Mouse (Mus musculus) embryonic facial prominence, embryonic 10.5 days (tissue): ENCODE data around the gene Dnaja3. TPM values are rescaled to one million over a fixed set of nuclear protein-coding genes. Genes with fewer than 3 reads are reported as not detected.
A peak's percentile ranks its signal among the peaks of the same experiment; 100 is the strongest.
"Not testable (repeated sequence)": the region's sequence is repeated elsewhere in the genome, so short reads cannot be mapped to it uniquely, and the experiment has no call there.

Source experiments
- DNase-seq: peaks from one replicate; pipeline ENCODE4 v3.0.0-alpha.2; 2017; ENCODE audit warnings: low spot score
- H3K27ac ChIP-seq: fragments of 300-500 bp; sonication (generic); replicated peaks from 2 replicates; pipeline ENCODE4 v1.5.1; 2016; ENCODE audit warnings: mild to moderate bottlenecking
- H3K27me3 ChIP-seq: fragments of 300-500 bp; sonication (generic); replicated peaks from 2 replicates; pipeline ENCODE4 v1.6.1; 2016; ENCODE audit warnings: low read depth, mild to moderate bottlenecking; ENCODE audit not compliant: poor library complexity, severe bottlenecking
- H3K36me3 ChIP-seq: fragments of 300-500 bp; sonication (generic); replicated peaks from 2 replicates; pipeline ENCODE4 v1.6.1; 2016; ENCODE audit warnings: mild to moderate bottlenecking, moderate library complexity
- H3K4me1 ChIP-seq: fragments of 300-500 bp; sonication (generic); 2 replicates; pipeline ENCODE4 v1.6.1; 2016
- H3K4me3 ChIP-seq: fragments of 300-500 bp; sonication (generic); 2 replicates; pipeline ENCODE4 v1.5.1; 2016; ENCODE audit warnings: mild to moderate bottlenecking, moderate library complexity
- H3K9me3 ChIP-seq: fragments of 300-500 bp; sonication (generic); 2 replicates; pipeline ENCODE4 v1.6.1; 2016; ENCODE audit warnings: mild to moderate bottlenecking
- WGBS: fragments of 180-500 bp; shearing (Covaris S2); methylation state at CpG from one replicate; pipeline ENCODE4 v1.1.7; 2016; 5-methylcytosine and 5-hydroxymethylcytosine counted together
- polyA plus RNA-seq: library from polyadenylated mRNA; unstranded; fragments of >200 nt; fragmentation: Nextera tagmentation; extraction: Ambion mirVana; gene quantifications from 2 replicates; pipeline ENCODE4 v1.2.1, GENCODE M21; 2016

Dnaja3 gene
- polyA plus RNA-seq, 1 experiment from 2014 or later: 66.6 TPM

GRCm38 (mm10) chr16:4725780-4726527 is 86.2 kb downstream of the Dnaja3 start, which contains the start of gene Hmox2:
Hmox2 (plus strand) TSS chr16:4726361.
- DNase-seq: peak; percentile 96
- Histone ChIP-seq H3K36me3 (peaks cover 5% of the 10 kb centered on the region; the same call in 1 of the 2 replicates), H3K4me3 (peak within 1 kb of the TSS; percentile 78), H3K27ac (peak within 1 kb of the TSS; percentile 88), H3K4me1 (peaks cover 17% of the 10 kb centered on the region), H3K9me3 (no peaks in the 10 kb centered on the region), H3K27me3 (no peaks in the 10 kb centered on the region)
- WGBS: 6% methylated on average over 35 of the region's 35 CpGs

GRCm38 (mm10) chr16:4726528-4727128 is 86.8 kb downstream of the Dnaja3 start:
- under 1% methylated on average over 40 of the region's 40 CpGs for WGBS

GRCm38 (mm10) chr16:4727526-4727925 is 87.7 kb downstream of the Dnaja3 start:
- Histone ChIP-seq H3K27ac (no peak overlapping the region), H3K9me3 (no peaks in the 10 kb centered on the region), H3K4me3 (peak overlapping the region; percentile 78), H3K4me1 (peaks cover 17% of the 10 kb centered on the region), H3K36me3 (peaks cover 8% of the 10 kb centered on the region; the same call in 1 of the 2 replicates), H3K27me3 (no peaks in the 10 kb centered on the region)
- WGBS: 98% methylated on average over 1 of the region's 1 CpGs
- DNase-seq: no peak

More at GRCm38 (mm10) chr16:4726528-4727128, 86.8 kb downstream of the Dnaja3 start:
- peaks cover 8% of the 10 kb centered on the region; the same call in 1 of the 2 replicates for H3K36me3 ChIP-seq
- no peaks in the 10 kb centered on the region for H3K27me3 ChIP-seq
- H3K27ac ChIP-seq: peak overlapping the region; percentile 88
- no peak for DNase-seq
- no peaks in the 10 kb centered on the region for H3K9me3 ChIP-seq
- peak overlapping the region; percentile 78 for H3K4me3 ChIP-seq
- peaks cover 17% of the 10 kb centered on the region for H3K4me1 ChIP-seq

GRCm38 (mm10) chr16:4727963-4728362 is 88.2 kb downstream of the Dnaja3 start:
- Histone ChIP-seq H3K27ac (no peak overlapping the region), H3K4me3 (no peak overlapping the region), H3K36me3 (peaks cover 8% of the 10 kb centered on the region; the same call in 1 of the 2 replicates), H3K27me3 (no peaks in the 10 kb centered on the region), H3K9me3 (no peaks in the 10 kb centered on the region), H3K4me1 (peaks cover 17% of the 10 kb centered on the region)
- 48% methylated on average over 1 of the region's 1 CpGs for WGBS
- no peak for DNase-seq

GRCm38 (mm10) chr16:4730776-4731358 is 91.1 kb downstream of the Dnaja3 start:
- no peaks in the 10 kb centered on the region for H3K27me3 ChIP-seq
- no peak for DNase-seq
- H3K27ac ChIP-seq: no peak overlapping the region
- peaks cover 18% of the 10 kb centered on the region; the same call in 1 of the 2 replicates for H3K36me3 ChIP-seq
- peaks cover 17% of the 10 kb centered on the region for H3K4me1 ChIP-seq
- H3K9me3 ChIP-seq: no peaks in the 10 kb centered on the region
- no peak overlapping the region for H3K4me3 ChIP-seq
- WGBS: 84% methylated on average over 3 of the region's 3 CpGs

- Histone ChIP-seq H3K9me3 (no peaks in the 10 kb centered on the region), H3K36me3 (peaks cover 24% of the 10 kb centered on the region; the same call in 1 of the 2 replicates), H3K4me1 (no peaks in the 10 kb centered on the region), H3K27ac (no peak overlapping the region), H3K27me3 (no peaks in the 10 kb centered on the region), H3K4me3 (no peak overlapping the region)
- no peak for DNase-seq
- 85% methylated on average over 2 of the region's 2 CpGs for WGBS
These were observed 96.5 kb downstream of the Dnaja3 start for GRCm38 (mm10) chr16:4736262-4736661.

- DNase-seq: no peak
- Histone ChIP-seq H3K27me3 (no peaks in the 10 kb centered on the region), H3K27ac (no peak overlapping the region), H3K4me3 (no peak overlapping the region), H3K9me3 (peaks cover 6% of the 10 kb centered on the region), H3K4me1 (no peaks in the 10 kb centered on the region), H3K36me3 (peaks cover 38% of the 10 kb centered on the region)
- WGBS: 93% methylated on average over 2 of the region's 2 CpGs
These were observed 100.2 kb downstream of the Dnaja3 start for GRCm38 (mm10) chr16:4739994-4740393.

- Histone ChIP-seq H3K27me3 (no peaks in the 10 kb centered on the region), H3K36me3 (peaks cover 31% of the 10 kb centered on the region), H3K9me3 (peaks cover 6% of the 10 kb centered on the region), H3K27ac (no peak overlapping the region), H3K4me3 (no peak overlapping the region), H3K4me1 (no peaks in the 10 kb centered on the region)
- DNase-seq: no peak
- WGBS: 93% methylated on average over 1 of the region's 1 CpGs
These were observed 102.4 kb downstream of the Dnaja3 start for GRCm38 (mm10) chr16:4742186-4742585.

- H3K4me1 ChIP-seq: 0 out of 2 replicates have a peak, but pooled peaks cover 2% of the 10 kb centered on the region
- WGBS: 91% methylated on average over 3 of the region's 3 CpGs
These were observed 112.4 kb downstream of the Dnaja3 start for GRCm38 (mm10) chr16:4752155-4752554.

GRCm38 (mm10) chr16:4754045-4754444 is 114.3 kb downstream of the Dnaja3 start:
- H3K4me3 ChIP-seq: no peak overlapping the region
- no peak for DNase-seq
- H3K9me3 ChIP-seq: peaks cover 5% of the 10 kb centered on the region; the same call in 1 of the 2 replicates

More at GRCm38 (mm10) chr16:4752155-4752554, 112.4 kb downstream of the Dnaja3 start:
- Histone ChIP-seq H3K9me3 (peaks cover 5% of the 10 kb centered on the region; the same call in 1 of the 2 replicates), H3K27me3 (no peaks in the 10 kb centered on the region), H3K4me3 (no peak overlapping the region), H3K36me3 (peaks cover 15% of the 10 kb centered on the region), H3K27ac (no peak overlapping the region)
- DNase-seq: no peak

GRCm38 (mm10) chr16:4756660-4757335 is 117.0 kb downstream of the Dnaja3 start:
- H3K4me1 ChIP-seq, H3K9me3 ChIP-seq, H3K27me3 ChIP-seq, H3K36me3 ChIP-seq: not testable (repeated sequence)
- DNase-seq: peak; percentile 33
- H3K4me3 ChIP-seq: peak overlapping the region; percentile 55
- peak overlapping the region; percentile 84 for H3K27ac ChIP-seq
- 4% methylated on average over 42 of the region's 42 CpGs for WGBS

More at GRCm38 (mm10) chr16:4754045-4754444, 114.3 kb downstream of the Dnaja3 start:
- Histone ChIP-seq H3K27ac (no peak overlapping the region), H3K4me1 (0 out of 2 replicates have a peak, but pooled peaks cover 6% of the 10 kb centered on the region), H3K36me3 (peaks cover 15% of the 10 kb centered on the region), H3K27me3 (no peaks in the 10 kb centered on the region)
- 94% methylated on average over 3 of the region's 3 CpGs for WGBS
